Mouse (Mus musculus) left cerebral cortex, adult 9 months (tissue): ENCODE results near the gene Phlpp2.

Experiments
- DNase-seq, 2 experiments: peaks; one replicate each; pipeline ENCODE4 v3.0.0; 2022; ENCODE audit warnings: low spot score in 2 of 2

The Phlpp2 gene

DNA sequence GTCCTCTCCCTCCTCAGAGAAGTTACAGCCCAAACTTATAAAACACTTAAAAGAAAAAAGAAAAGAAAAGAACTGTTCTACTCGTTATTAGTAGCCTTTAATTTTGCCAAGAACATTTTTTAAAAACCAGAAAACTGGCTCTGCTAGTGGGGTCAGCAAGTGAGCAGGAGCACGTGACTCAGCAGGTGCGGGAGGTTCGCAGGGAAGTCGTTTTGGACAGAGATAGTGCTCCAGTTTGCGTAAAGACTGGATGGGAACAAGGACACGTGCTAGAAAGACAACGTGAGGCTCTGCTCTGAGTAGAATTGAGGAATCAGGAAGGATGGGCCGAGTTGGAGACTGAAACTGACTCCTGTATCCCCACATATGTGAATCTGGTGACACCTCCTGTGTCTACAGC lies 94.6 kb downstream of the Phlpp2 start:
- DNase-seq: no peak

DNA sequence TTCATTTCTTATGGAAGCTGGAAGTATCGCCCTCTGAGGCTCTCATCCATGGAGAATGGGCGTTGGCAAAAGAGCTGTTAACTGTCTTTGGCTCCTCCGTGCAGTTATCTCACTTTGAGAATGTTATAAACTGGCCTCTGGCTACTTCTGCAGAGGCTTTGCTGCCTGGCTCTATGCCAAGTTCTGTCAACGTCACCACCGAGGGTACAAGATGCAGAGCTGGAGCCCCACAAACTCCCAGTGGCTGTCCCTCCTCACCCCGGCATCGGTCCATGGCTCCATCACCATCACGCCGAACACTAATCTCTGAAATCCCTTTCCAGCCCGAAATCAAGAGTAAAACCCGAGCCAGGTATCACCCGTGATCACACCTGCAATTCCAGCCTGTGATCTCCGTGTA lies 95.1 kb downstream of the Phlpp2 start:
- no peak for DNase-seq

DNA sequence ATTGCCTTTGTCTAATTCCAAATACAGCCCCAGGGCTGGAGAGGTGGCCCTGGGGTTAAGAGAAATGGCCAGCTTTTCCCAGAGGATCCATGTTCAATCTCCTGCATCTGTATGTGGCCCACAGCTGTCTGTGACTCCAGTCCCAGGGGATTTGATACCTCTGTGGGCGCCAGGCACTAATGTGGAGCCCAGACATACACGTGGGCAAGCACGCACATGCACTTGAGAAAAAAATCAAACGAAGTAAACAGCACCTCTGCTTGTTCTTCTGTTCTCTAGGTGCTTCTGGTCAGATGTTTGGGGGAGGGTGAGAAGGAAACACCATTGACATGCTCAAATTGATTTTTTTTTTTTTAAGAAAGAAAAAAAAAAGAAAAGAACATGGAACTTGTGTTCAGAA lies 95.8 kb downstream of the Phlpp2 start:
- DNase-seq: no peak

DNA sequence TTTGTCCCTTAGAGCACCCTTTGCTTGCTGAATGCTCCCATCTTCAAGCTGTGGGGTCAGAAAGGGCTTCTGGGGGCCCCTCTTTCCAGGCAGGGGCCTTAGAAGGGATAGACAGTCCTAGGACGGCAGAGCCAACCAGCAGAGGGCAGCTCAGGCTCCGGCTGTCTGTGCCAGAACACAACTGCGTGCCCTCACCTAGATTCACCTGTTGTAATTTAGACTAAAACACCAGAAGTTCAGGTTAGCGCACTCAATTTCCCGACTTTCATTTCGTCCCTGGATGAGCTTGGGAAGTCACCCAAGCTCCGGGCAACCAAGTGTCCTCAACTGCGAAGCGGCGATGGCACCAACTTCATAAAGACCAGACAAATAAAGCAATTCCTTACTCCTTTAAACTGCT lies 100.5 kb downstream of the Phlpp2 start:
- no peak for DNase-seq

DNA sequence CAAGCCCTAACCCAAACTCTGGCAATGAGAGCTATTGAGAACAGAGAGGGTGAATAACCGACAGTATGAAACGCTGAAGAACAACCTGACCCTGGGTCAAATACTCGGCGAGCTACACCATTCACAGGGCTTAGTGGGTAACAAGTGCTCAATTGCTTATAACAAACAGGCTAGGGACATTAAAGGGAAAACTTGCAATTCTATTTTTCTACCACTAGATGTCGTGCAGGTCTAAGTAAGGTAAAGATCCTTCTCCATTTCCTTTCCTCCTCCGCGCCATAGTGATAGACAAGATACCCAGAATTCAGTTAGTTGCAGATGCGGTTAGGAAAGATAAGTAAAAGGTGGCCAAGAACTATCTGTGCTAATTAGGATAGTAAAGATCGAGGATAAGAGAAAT lies 102.0 kb downstream of the Phlpp2 start:
- peak in 1 of 2 experiments; percentile 34 for DNase-seq

DNA sequence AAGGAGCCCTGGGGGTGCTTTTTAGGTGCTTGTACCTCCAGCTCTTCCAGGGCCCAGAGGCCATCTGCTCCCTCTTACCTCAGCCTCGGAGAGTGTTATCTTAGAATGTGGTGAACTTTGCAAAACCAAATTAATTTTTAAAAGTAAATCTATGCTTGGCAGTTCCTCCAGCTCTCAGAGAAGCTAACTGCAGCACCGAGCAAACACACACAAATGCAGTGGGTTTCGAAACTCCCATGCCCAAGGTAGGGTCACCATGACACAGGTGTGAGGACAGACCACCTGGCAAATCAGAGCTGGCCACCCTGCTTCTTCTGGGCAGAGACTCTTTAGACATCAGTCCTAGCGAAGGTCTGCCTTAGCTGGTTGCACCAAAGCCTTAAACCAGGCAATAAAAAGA lies 104.6 kb downstream of the Phlpp2 start:
- no peak for DNase-seq

DNA sequence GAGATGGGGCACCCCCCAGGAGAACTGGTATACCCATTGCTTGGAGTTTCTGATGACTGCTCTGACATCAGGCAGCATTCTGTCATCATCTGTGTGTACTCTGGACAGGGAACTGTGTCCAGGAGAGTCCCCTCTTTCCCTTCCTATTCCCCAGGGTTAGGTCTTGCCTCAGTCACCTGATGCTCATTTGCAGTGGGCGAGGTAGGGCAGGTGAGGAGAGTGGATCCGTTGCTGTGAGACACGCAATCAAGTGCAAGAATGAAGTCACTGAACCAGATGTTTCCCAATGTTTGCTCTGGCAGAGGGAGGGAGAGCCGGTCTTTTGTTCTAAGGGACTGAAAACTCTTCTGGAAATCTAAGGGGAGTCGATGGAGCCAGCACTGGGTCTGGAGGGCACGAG lies 111.0 kb downstream of the Phlpp2 start:
- DNase-seq: no peak

DNA sequence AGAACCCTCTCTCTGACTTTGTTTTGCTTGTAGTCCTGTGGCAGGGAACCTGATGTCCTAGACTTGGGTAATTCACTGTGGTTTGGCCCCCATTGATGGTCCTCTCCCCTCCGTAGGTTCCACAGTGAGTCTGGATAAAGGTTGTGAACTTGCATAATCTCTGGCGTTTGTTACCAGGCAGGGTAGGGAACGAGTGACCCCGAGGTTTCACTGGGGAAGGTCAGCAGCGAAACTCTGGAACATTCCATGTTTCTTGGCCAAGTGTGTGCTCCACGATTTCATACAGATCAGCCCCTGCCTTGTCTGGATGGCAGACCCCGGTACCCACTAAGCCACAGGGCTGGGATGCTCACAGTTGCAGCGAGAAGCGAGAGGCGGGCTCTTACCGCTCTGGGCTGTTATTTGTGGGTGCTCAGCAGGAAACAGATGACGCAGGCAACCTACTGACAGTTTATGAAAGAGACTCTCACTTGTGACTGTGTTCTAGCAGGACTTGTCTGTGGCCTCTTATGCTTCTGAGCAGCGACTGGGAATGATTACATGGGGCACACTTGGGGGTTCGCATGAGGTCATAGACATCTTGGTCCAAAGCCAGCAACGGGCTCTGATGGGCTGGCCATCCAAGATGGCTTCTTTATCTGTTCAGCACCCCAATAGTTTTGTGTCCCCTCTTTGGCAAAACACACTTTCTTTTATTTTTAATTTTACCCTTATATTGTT lies 114.2 kb downstream of the Phlpp2 start:
- DNase-seq: no peak

DNA sequence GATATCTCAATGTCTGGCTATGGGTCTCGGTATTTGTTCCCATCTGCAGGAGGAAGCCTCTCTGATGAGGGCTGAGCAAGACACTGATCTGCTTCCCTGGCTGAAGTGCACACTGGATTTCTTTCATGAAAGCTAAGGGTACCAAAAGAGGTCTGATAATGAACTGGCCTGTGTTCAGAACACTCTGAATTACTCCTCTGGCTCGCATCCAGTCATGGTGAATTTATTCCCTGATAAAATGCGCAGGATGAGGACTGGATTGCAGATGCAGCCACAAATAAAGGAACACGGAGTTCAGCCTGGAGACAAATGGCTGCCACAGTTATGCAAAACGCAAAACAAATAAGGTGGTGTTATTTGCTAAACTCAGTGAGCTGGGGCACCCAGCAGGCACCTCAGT lies 115.6 kb downstream of the Phlpp2 start:
- DNase-seq: no peak

DNA sequence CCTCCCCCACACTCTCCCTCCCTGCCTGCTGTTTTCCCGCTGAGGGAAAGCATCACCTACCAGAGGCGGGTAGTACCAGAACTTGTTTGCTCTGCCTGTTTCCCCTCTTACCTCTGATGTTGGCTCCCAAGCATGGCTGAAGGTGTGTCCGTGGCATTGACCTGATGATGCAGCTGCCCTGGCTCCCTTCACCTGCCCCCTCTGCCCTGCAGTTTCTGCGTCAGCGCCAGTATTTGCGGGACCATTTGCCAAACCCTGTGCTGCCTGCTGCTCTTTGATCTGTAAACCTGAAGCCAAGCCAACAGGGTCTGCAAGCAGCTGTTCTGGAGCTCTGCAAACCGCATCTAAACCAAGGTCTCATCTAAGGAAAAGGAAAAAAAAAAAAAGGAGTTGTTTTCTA lies 118.0 kb downstream of the Phlpp2 start:
- no peak for DNase-seq

DNA sequence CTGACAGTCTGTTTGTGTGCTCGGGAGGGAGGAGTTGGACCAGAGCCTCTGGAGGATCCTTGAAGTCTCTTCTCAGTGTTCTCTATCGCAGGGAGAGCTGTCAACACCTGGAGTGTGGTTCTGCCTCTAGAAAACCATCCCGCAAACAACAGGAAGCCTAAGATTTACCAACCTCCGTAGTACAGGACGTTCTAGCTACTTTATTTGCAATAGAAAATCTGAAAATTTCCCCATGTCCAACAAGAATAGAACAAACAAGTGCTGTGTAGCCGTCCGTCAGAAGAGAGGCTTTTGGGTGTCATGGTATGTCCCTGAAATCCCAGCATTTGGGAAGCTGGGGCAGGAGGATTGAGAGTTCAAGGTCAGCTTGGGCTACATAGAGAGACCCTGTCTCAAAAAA lies 119.4 kb downstream of the Phlpp2 start:
- DNase-seq: no peak

DNA sequence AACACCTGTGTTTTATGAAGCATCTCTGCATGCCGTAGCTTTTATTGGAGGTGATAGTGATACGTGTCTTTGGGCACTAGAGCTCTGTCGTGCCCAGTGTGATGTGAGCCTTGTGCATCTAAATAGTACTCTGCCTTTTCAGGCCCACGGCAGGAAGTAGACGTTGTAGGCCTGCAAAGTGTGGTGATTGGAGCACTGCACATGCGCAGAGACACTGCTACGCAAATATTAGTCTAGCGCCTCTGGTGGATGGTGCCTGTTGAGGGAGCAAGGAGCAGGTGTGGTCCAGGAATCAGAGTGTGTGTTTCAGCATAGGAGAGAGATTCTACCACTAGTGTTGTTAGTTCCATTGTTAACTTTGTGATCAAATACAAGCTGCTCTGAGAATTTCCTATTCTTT lies 120.8 kb downstream of the Phlpp2 start:
- no peak for DNase-seq

DNA sequence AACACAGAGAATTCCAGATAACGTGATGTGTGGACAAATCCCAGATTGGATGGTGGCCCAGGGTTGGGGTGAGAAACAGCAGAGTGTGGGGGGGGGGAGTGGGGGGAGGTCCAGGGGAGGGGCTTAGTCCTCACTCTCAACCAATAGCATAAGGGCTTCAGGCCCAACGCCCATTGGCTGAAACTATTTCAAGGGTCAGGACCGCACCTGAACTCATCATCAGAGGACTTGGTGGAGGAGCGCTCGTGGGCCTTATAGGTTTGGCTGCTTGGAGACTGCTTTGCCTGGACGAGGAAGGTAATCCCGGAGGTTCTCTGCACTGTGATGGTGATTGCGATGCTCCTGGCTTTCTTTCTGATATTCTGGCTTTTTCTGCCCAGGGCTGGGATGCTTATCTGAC lies 121.9 kb downstream of the Phlpp2 start, which contains the start of gene Tat:
Gene Tat, plus strand, starts transcription at position 214 of the 400 bp plus-strand sequence.
- no peak for DNase-seq

DNA sequence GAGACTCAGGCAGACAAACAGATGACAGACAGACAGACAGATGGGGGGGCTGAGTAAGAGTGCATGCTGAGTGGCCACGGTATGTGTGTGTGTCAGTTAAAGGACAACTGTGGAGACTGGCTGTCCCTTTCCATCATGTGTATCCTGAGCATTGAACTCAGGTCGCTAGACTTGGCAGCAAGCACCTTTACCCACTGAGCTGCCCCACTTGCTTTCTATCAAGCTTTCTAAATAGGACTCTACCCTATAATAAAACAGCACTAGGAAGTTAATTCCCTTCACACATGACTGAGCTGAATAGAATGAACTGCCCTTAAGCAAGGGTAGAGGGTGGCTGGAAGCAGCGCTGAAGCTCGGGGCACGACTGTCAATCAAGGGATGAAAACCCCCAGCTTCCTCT lies 123.8 kb downstream of the Phlpp2 start:
- DNase-seq: no peak

DNA sequence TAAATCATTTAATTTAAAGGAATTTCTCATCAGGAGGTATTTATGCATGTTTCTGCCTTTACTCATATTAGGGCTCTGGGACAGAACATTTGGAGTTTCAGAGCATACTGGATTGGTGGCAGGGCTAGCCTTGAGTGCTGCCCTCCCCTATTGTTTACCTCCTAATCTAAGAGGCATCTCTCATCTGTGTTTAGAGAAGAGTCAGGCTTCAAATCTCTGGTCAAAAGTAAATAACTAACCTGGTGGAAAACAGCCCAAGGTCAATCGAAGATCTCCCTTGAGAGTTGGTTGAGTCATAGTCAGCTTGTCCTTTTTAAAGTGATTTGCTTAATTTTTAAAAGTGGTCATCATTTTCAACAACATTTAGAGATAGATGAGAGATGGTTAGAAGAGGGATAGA lies 124.6 kb downstream of the Phlpp2 start:
- DNase-seq: no peak
